Mouse (Mus musculus) testis, adult 2 months (tissue): Measurements from ENCODE around the gene D430042O09Rik.

Source experiments
- CTCF ChIP-seq: fragments of 200-500 bp; IDR thresholded peaks from 2 replicates; pipeline ENCODE4 v1.5.1; 2012; ENCODE audit warnings: low read depth, mild to moderate bottlenecking, inconsistent platforms, low read length, moderate library complexity; ENCODE audit not compliant: control insufficient read depth, insufficient read depth, insufficient replicate concordance
- POLR2A ChIP-seq: fragments of 200-500 bp; IDR thresholded peaks from 2 replicates; pipeline ENCODE4 v1.6.1; 2012; ENCODE audit warnings: low read depth, mild to moderate bottlenecking, inconsistent platforms, low read length, moderate library complexity; ENCODE audit not compliant: control insufficient read depth

GRCm38 (mm10) chr7:125731679-125732078 is 24.0 kb downstream of the D430042O09Rik start:
- no peak for TF ChIP-seq CTCF
- no peak for TF ChIP-seq POLR2A
